8 mouse cellular contexts compared by ENCODE assay signal in genomic region chr7:3415378-3415777, GRCm38 (mm10). TPM values are rescaled to one million over a fixed set of nuclear protein-coding genes. Genes with fewer than 3 reads are reported as not detected.
DNase-seq lines count a peak whose midpoint lies in the region; ATAC-seq lines count a peak whose summit lies in the region.

No protein-coding gene starts in this region.

- H3K9me3 ChIP-seq in embryonic facial prominence, embryonic 11.5 days (replicated peaks; ENCODE audit: control insufficient read depth, low read length): no peaks in the 10 kb centered on the region
- H3K9me3 ChIP-seq in midbrain, embryonic 14.5 days (ENCODE audit: control insufficient read depth, low read length): no peaks in the 10 kb centered on the region

- DNase-seq in ovary, adult 18-20 months (ENCODE audit: low spot score): peak; percentile 38
- DNase-seq in ovary, postnatal 10 days (ENCODE audit: low spot score): no peak
- DNase-seq in embryonic facial prominence, embryonic 11.5 days (ENCODE audit: low spot score): no peak
- peak; percentile 25 to 32 for DNase-seq in heart, postnatal 14 days
- DNase-seq in kidney, postnatal 4 days: peak; percentile 47 to 54
- DNase-seq in midbrain, embryonic 14.5 days: peak; percentile 61
- DNase-seq in thymus, postnatal 36 days: peak; percentile 60 to 72

- peak overlapping the region; percentile 100 for H3K4me2 ChIP-seq in embryonic facial prominence, embryonic 11.5 days (ENCODE audit: low read depth, low read length)
- peak overlapping the region; percentile 99 for H3K4me2 ChIP-seq in midbrain, embryonic 14.5 days (ENCODE audit: low read length)

- no peaks in the 10 kb centered on the region for H3K4me1 ChIP-seq in embryonic facial prominence, embryonic 11.5 days (ENCODE audit: control insufficient read depth, insufficient read depth, low read length)
- H3K4me1 ChIP-seq in midbrain, embryonic 14.5 days (ENCODE audit: control insufficient read depth, insufficient read depth, low read length): peaks cover 22% of the 10 kb centered on the region

- intact Hi-C loops in heart, postnatal 14 days (cut with DNase I): no loop called here

- no peaks in the 10 kb centered on the region for H3K36me3 ChIP-seq in embryonic facial prominence, embryonic 11.5 days (replicated peaks; ENCODE audit: control insufficient read depth, insufficient read depth, low read depth, low read length)
- H3K36me3 ChIP-seq in midbrain, embryonic 14.5 days (ENCODE audit: control insufficient read depth, insufficient read depth, low read length): no peaks in the 10 kb centered on the region

- peak overlapping the region; percentile 56 for H3K9ac ChIP-seq in embryonic facial prominence, embryonic 11.5 days (replicated peaks; ENCODE audit: low read length)
- H3K9ac ChIP-seq in midbrain, embryonic 14.5 days (replicated peaks; ENCODE audit: low read length): peak overlapping the region; percentile 69

- H3K27me3 ChIP-seq in embryonic facial prominence, embryonic 11.5 days (ENCODE audit: control insufficient read depth, insufficient read depth, low read length): peaks cover 45% of the 10 kb centered on the region
- peaks cover 54% of the 10 kb centered on the region for H3K27me3 ChIP-seq in midbrain, embryonic 14.5 days (ENCODE audit: control insufficient read depth, insufficient read depth, low read length)

- under 1% methylated on average over 42 of the region's 60 CpGs for WGBS in embryonic facial prominence, embryonic 11.5 days
- WGBS in midbrain, embryonic 14.5 days: under 1% methylated on average over 56 of the region's 60 CpGs

- no peak overlapping the region for H3K27ac ChIP-seq in embryonic facial prominence, embryonic 11.5 days (replicated peaks; ENCODE audit: low read depth, low read length)
- no peak overlapping the region for H3K27ac ChIP-seq in midbrain, embryonic 14.5 days (replicated peaks; ENCODE audit: low read depth, low read length)

- ATAC-seq in embryonic facial prominence, embryonic 11.5 days (replicated peaks; ENCODE audit: insufficient number of reproducible peaks, low FRiP score, low TSS enrichment, low read depth): peak; percentile 6; the same call in 1 of the 2 replicates
- ATAC-seq in midbrain, embryonic 14.5 days (ENCODE audit: low FRiP score, low TSS enrichment): peak; percentile 21; the same call in 1 of the 2 replicates
- ATAC-seq in erythroblast, adult 5-6 weeks (replicated peaks; ENCODE audit: low FRiP score, poor library complexity, severe bottlenecking): no peak

- peak overlapping the region; percentile 53 for H3K4me3 ChIP-seq in embryonic facial prominence, embryonic 11.5 days (ENCODE audit: low read depth, low read length)
- H3K4me3 ChIP-seq in midbrain, embryonic 14.5 days (replicated peaks; ENCODE audit: low read depth, low read length): peak overlapping the region; percentile 50

RNA-seq across cellular contexts. Expression of gene Cacng6, which starts 8.6 kb away (rescaled TPM):
- polyA plus RNA-seq in embryonic facial prominence, embryonic 11.5 days (2014; fragmentation: Nextera tagmentation; extraction: Ambion mirVana): 0.34 TPM in 1 of 2 replicates, not detected in the other
- total RNA-seq in heart, postnatal 14 days (2021): under 1 TPM; 0.72 to 0.95 TPM
- polyA plus RNA-seq in midbrain, embryonic 14.5 days (2014; fragmentation: Nextera tagmentation; extraction: Ambion mirVana): 0.18 TPM in 1 of 2 replicates, not detected in the other
- total RNA-seq in erythroblast, adult 5-6 weeks (2015; ENCODE audit: low replicate concordance): not detected in 2 replicates
- not detected in 2 replicates for total RNA-seq in erythroblast, adult 5-6 weeks (2017; ENCODE audit: low replicate concordance)

RNA-seq across cellular contexts. Expression of gene Cacng8, which starts 24.9 kb away (rescaled TPM):
- 4.7 and 6.5 TPM in 2 replicates for polyA plus RNA-seq in embryonic facial prominence, embryonic 11.5 days (2014; fragmentation: Nextera tagmentation; extraction: Ambion mirVana)
- not detected for total RNA-seq in heart, postnatal 14 days (2021)
- polyA plus RNA-seq in midbrain, embryonic 14.5 days (2014; fragmentation: Nextera tagmentation; extraction: Ambion mirVana): 12.5 and 12.8 TPM in 2 replicates
- total RNA-seq in erythroblast, adult 5-6 weeks (2015; ENCODE audit: low replicate concordance): not detected in 2 replicates
- not detected in 2 replicates for total RNA-seq in erythroblast, adult 5-6 weeks (2017; ENCODE audit: low replicate concordance)

Comparison
In these comparisons a context has a peak if more than half of its experiments do, and no peak if none do; other contexts are left out.
1. DNase-seq: peak in ovary, adult 18-20 months (single experiment), heart, postnatal 14 days (2 of 2), kidney, postnatal 4 days (2 of 2), midbrain, embryonic 14.5 days (single experiment) and thymus, postnatal 36 days (2 of 2); none in ovary, postnatal 10 days (single experiment) and embryonic facial prominence, embryonic 11.5 days (single experiment).